In genomic region chr15:56344304-56344932, GRCm38 (mm10) we compare ENCODE assay signal across 8 mouse cellular contexts.
DNase-seq lines count a peak whose midpoint lies in the region; ATAC-seq lines count a peak whose summit lies in the region.
"Had no signal": no experiment of that assay in that cellular context is flagged by ENCODE, and none has a peak within 500 bp of the region (broad histone marks: within the 10 kb centered on the region; RNA-seq: fewer than 3 reads in every experiment).

No protein-coding gene starts in this region.

- H3K27me3 ChIP-seq in limb, embryonic 11.5 days (ENCODE audit: control insufficient read depth, insufficient read depth, low read length): no peaks in the 10 kb centered on the region
- H3K27me3 ChIP-seq in limb, embryonic 10.5 days (ENCODE audit: low read depth, poor library complexity, severe bottlenecking): no peaks in the 10 kb centered on the region
- no peaks in the 10 kb centered on the region for H3K27me3 ChIP-seq in hindbrain, embryonic 13.5 days

- ATAC-seq in limb, embryonic 11.5 days (ENCODE audit: insufficient number of reproducible peaks, low FRiP score, low TSS enrichment, low read depth): no peak
- ATAC-seq in hindbrain, embryonic 13.5 days (ENCODE audit: low FRiP score): peak; percentile 91

- DNase-seq in limb, embryonic 11.5 days (ENCODE audit: low spot score): peak; percentile 29
- no peak for DNase-seq in limb, embryonic 10.5 days (ENCODE audit: low spot score)
- DNase-seq in adipocyte (ENCODE audit: low spot score): peak; percentile 53
- DNase-seq in retina, embryonic 14.5 days (ENCODE audit: low spot score): peak; percentile 50
- DNase-seq in layer of hippocampus, postnatal 25 days (ENCODE audit: extremely low spot score in 1 of 2, low spot score in 1 of 2): no peak
- DNase-seq in urinary bladder, postnatal 36 days (ENCODE audit: low spot score in 2 of 2): no peak

- no peak overlapping the region for H3K4me2 ChIP-seq in limb, embryonic 11.5 days (ENCODE audit: low read depth, severe bottlenecking)
- no peak overlapping the region for H3K4me2 ChIP-seq in hindbrain, embryonic 13.5 days

- H3K9ac ChIP-seq in limb, embryonic 11.5 days (ENCODE audit: low read length): no peak overlapping the region
- no peak overlapping the region for H3K9ac ChIP-seq in hindbrain, embryonic 13.5 days

- H3K4me1 ChIP-seq in limb, embryonic 11.5 days (ENCODE audit: control insufficient read depth, insufficient read depth, low read length): no peaks in the 10 kb centered on the region
- H3K4me1 ChIP-seq in limb, embryonic 10.5 days: peaks cover 18% of the 10 kb centered on the region
- no peaks in the 10 kb centered on the region for H3K4me1 ChIP-seq in hindbrain, embryonic 13.5 days (replicated peaks)

- H3K36me3 ChIP-seq in limb, embryonic 11.5 days (ENCODE audit: control insufficient read depth, insufficient read depth, low read length): no peaks in the 10 kb centered on the region
- H3K36me3 ChIP-seq in limb, embryonic 10.5 days: no peaks in the 10 kb centered on the region
- no peaks in the 10 kb centered on the region for H3K36me3 ChIP-seq in hindbrain, embryonic 13.5 days

- H3K9me3 ChIP-seq in limb, embryonic 11.5 days (ENCODE audit: control insufficient read depth, low read length): no peaks in the 10 kb centered on the region
- H3K9me3 ChIP-seq in limb, embryonic 10.5 days (replicated peaks): no peaks in the 10 kb centered on the region
- no peaks in the 10 kb centered on the region for H3K9me3 ChIP-seq in hindbrain, embryonic 13.5 days

- no peak overlapping the region for H3K27ac ChIP-seq in limb, embryonic 11.5 days (replicated peaks; ENCODE audit: low read depth, low read length)
- no peak overlapping the region for H3K27ac ChIP-seq in limb, embryonic 10.5 days
- no peak overlapping the region for H3K27ac ChIP-seq in hindbrain, embryonic 13.5 days

- H3K4me3 ChIP-seq in limb, embryonic 11.5 days (ENCODE audit: low read depth, low read length): no peak overlapping the region
- H3K4me3 ChIP-seq in limb, embryonic 10.5 days: no peak overlapping the region
- no peak overlapping the region for H3K4me3 ChIP-seq in hindbrain, embryonic 13.5 days
- H3K4me3 ChIP-seq: erythroblast, embryonic 14.5 days had no signal

- WGBS in limb, embryonic 11.5 days: 45% methylated on average over 4 of the region's 4 CpGs
- 54% methylated on average over 4 of the region's 4 CpGs for WGBS in limb, embryonic 10.5 days
- WGBS in hindbrain, embryonic 13.5 days: 23% methylated on average over 4 of the region's 4 CpGs

Comparison
In these comparisons a context has a peak if more than half of its experiments do, and no peak if none do; other contexts are left out.
1. DNase-seq: peak in limb, embryonic 11.5 days (single experiment), adipocyte (single experiment) and retina, embryonic 14.5 days (single experiment); none in limb, embryonic 10.5 days (single experiment), layer of hippocampus, postnatal 25 days (0 of 2) and urinary bladder, postnatal 36 days (0 of 2).